Mouse (Mus musculus) left cerebral cortex, postnatal 10 days (tissue): Measurements from ENCODE around the gene Srcin1. TPM values are rescaled to one million over a fixed set of nuclear protein-coding genes. Genes with fewer than 3 reads are reported as not detected.

Experiments used
- DNase-seq, 2 experiments: peaks; one replicate each; pipeline ENCODE4 v3.0.0; 2021 to 2022; ENCODE audit warnings: low spot score in 2 of 2, mixed read lengths in 1 of 2; ENCODE audit errors: extremely low spot score in 1 of 2
- intact Hi-C: fragments of 180-260 bp; cut with DNase I; formaldehyde crosslinking; loops from one replicate; pipeline ENCODE4 v1.15.1; 2025
- total RNA-seq, 2 experiments: library from RNA; stranded (reverse); gene quantifications; 2 replicates each; pipeline ENCODE4 v1.2.3; 2021

Srcin1 gene
- total RNA-seq: 100 to 1,000 TPM; 281 to 294 TPM

DNA sequence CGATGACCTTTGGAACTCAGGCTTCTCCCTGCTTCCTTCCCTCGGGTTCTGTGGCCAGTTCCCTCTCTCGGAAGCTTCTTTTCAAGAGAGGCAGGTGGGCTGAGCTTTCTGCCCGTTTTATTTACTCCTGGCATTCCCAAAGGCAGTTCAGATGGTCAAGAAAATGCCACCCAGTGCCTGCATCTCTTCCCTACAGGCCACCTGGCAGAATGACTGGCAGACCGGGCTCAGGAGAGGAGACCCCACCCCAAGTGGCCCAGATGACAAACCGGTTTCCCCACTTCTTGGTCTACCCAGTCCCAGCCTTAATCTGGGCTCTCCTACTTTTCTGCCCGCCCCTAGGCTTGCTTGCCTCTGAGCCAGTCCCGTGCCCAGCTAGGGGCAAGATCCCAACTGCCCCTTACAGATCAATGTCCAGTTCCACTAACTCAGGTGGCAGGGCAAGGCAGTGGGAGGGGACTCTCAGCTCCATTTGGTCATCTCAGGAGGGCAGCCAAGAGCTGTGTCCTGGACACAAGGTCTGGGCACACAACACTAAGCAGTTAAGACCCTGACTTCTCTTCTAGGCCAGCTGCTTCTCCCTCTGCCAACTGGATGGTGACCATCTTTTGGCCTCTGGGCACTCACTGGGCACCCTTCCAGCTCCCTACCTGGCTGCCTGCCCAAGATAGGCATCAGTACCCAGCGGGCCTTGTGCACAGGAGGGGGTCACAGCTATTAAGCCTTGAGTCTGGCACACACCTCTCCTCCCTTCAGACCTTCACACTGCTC is at the start of gene Srcin1:
Gene Srcin1, minus strand, starts transcription at position 51 of the 771 bp plus-strand sequence.
- intact Hi-C loops: no loop called here
- peak; percentile 60 to 76 for DNase-seq

GRCm38 (mm10) chr11:97625551-97625950 is 49.6 kb upstream of the Srcin1 start:
- intact Hi-C loops: no loop called here
- no peak for DNase-seq

- intact Hi-C loops: loop anchor here (2.0 to 5.0 kb wide), 2 partner anchors 92 to 121 kb away; partner anchors contain the start of gene 4933428G20Rik
- no peak for DNase-seq
Measured at GRCm38 (mm10) chr11:97623166-97623565, 47.2 kb upstream of the Srcin1 start.

GRCm38 (mm10) chr11:97622440-97622839 is 46.5 kb upstream of the Srcin1 start:
- DNase-seq: peak; percentile 66 to 82
- intact Hi-C loops: loop anchor here (2.0 to 5.0 kb wide), 2 partner anchors 92 to 120 kb away; partner anchors contain the start of gene 4933428G20Rik

DNA sequence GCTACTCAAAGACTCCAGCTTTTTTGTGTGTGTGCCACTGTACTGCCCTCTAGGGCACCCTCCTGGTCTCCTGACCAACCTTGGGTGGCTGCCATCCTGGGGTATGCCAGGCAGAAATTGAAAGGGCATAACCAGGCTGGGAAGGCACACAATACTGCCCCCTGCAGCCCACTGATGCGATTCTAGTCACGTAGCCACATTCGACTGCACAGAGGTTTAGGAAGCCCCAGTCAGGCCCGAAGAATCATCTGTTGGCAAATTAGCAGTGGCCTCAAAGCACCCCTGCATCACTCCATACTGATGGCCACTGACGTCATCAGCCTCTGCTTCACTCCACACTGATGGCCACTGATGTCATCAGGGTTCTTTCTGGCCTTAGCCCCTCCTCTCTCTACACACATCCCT is 43.4 kb upstream of the Srcin1 start:
- intact Hi-C loops: no loop called here
- peak; percentile 50 to 84 for DNase-seq

DNA sequence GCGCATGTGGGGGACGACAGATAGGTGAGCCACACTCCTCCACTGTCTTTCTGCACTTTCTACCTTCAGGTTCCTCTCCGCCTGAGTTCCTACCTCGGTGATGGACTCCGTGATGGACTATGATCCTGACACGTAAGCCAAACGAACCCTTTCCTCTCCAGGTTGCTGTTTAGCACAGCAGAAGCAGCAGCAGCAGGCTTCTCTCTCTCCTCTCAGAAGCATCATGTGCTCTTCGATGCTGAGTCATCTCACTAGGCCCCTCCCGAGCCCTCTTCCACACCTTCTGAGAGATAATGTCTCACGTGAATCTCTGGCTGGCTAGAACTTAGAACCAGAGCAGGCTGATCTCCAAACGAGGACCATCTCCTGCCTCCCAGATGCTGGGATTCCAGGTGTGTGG is 42.4 kb upstream of the Srcin1 start:
- intact Hi-C loops: no loop called here
- no peak for DNase-seq

- DNase-seq: no peak
- intact Hi-C loops: no loop called here
Measured at GRCm38 (mm10) chr11:97615276-97615675, 39.3 kb upstream of the Srcin1 start.

- DNase-seq: peak; percentile 53 to 72
Measured at GRCm38 (mm10) chr11:97611076-97611475, 35.1 kb upstream of the Srcin1 start.

GRCm38 (mm10) chr11:97609743-97610142 is 33.8 kb upstream of the Srcin1 start:
- intact Hi-C loops: no loop called here
- peak; percentile 55 to 69 for DNase-seq

More at GRCm38 (mm10) chr11:97611076-97611475, 35.1 kb upstream of the Srcin1 start:
- intact Hi-C loops: no loop called here

GRCm38 (mm10) chr11:97608933-97609332 is 32.9 kb upstream of the Srcin1 start:
- no peak for DNase-seq
- intact Hi-C loops: no loop called here

DNA sequence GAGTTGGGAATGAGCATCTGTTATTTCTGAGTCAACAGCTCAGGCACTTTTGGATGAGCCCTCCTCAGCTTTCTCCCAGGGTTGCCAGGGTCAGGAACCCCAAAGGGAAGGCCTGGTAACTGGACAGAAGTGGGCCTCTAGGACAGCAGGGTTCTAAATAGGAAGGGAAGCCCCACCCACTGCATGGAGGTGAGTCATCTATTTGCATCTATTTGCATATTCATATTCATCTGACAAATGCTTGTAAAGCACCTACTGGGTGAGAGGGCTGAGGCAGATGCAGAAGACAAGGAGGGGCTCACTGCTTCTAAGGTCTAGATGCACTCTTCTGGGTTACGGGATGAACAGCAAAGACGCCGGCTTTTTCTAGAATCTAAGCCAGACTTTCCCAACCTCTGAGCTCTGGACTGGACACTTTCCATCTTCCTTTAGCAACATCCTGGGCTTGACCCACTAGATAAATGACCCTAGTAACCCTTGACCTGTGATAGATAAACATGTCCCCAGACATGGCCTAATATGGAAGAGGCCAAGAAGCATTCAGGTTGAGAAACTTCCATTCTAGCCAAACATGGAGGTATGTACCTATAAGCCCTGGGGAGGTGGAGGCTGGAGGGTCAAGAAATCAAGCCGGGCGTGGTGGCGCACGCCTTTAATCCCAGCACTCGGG is 31.2 kb upstream of the Srcin1 start:
- intact Hi-C loops: no loop called here
- DNase-seq: no peak

GRCm38 (mm10) chr11:97603891-97604290 is 27.9 kb upstream of the Srcin1 start:
- intact Hi-C loops: no loop called here
- peak in 1 of 2 experiments; percentile 59 for DNase-seq

GRCm38 (mm10) chr11:97602223-97602622 is 26.2 kb upstream of the Srcin1 start:
- no peak for DNase-seq
- intact Hi-C loops: no loop called here

DNA sequence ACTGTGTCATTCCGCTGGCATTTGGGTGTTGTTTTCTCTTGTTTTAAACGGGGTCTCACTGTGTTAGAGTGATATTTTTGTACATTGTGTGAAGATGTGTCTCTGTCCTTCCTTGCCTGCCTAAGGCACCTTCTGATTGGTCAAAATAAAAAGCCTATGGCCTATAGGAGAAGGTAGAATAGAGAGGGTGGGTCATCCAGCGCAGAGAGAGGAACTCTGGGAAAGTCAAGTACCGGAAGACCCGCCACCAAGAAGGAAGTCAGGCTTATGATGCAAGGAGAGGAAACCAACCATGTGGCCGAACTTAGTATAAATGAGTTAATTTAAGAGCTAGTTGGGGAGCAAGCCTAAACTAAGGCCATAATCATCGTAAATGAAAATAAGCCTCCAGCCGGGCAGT is 23.1 kb upstream of the Srcin1 start:
- DNase-seq: no peak
- intact Hi-C loops: no loop called here

DNA sequence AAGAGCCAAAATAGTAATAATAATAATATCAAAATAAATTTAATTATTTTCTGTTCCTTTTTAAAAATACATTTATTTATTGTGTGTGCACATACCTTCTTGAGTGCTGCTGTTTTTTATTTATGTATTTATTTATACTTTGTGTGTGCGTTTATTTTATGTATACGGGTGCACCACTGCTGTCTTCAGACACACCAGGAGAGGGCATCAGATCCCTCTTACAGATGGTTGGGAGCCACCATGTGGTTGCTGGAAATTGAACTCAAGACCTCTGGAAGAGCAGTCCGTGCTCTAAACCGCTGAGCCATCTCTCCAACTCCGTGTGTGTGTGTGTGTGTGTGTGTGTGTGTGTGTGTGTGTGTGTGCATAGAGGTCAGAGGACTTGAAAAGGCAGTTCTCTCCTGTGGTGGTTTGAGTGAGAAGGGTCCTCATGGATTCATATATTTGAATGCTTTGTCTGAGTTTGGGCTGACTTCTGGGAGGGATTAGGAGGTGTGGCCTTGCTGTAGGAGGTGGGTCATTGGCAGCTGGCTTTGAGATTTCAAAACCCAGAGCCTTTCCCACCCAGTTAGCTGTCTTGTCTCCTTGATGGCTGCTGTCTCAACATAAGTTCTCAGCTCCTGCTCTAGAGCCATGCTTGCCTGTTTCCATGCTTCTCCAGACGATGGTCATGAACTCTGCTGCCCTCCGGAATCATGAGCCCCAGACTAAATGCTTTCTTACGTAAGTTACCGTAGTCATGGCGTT is 22.1 kb upstream of the Srcin1 start:
- DNase-seq: no peak
- intact Hi-C loops: no loop called here

DNA sequence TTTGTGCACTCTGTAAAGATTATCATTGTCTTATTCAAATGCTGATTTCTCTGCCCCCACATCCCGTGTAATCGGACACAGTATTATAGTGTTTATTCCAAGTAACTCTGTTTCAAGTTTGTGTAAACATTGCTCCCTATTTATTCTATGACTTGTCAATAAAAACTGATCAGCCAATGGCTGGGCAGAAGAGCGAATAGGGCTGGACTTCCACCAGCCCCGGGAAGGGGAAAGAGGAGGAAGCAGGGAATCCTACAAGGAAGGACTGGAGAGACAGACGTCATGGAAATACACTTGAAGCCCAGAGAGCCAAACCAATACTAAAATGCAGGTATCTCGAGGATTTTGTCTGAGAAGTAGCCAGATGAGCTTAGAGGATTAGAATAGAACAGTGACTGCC is 18.1 kb upstream of the Srcin1 start:
- DNase-seq: no peak
- intact Hi-C loops: no loop called here

- intact Hi-C loops: no loop called here
- DNase-seq: no peak
Measured at GRCm38 (mm10) chr11:97591910-97592309, 15.9 kb upstream of the Srcin1 start.

GRCm38 (mm10) chr11:97590227-97590960 is 14.4 kb upstream of the Srcin1 start:
- DNase-seq: peak in 1 of 2 experiments; percentile 63

GRCm38 (mm10) chr11:97589216-97589615 is 13.2 kb upstream of the Srcin1 start:
- intact Hi-C loops: no loop called here
- peak in 1 of 2 experiments; percentile 61 for DNase-seq

More at GRCm38 (mm10) chr11:97590227-97590960, 14.4 kb upstream of the Srcin1 start:
- intact Hi-C loops: no loop called here
